In the genomic region with DNA sequence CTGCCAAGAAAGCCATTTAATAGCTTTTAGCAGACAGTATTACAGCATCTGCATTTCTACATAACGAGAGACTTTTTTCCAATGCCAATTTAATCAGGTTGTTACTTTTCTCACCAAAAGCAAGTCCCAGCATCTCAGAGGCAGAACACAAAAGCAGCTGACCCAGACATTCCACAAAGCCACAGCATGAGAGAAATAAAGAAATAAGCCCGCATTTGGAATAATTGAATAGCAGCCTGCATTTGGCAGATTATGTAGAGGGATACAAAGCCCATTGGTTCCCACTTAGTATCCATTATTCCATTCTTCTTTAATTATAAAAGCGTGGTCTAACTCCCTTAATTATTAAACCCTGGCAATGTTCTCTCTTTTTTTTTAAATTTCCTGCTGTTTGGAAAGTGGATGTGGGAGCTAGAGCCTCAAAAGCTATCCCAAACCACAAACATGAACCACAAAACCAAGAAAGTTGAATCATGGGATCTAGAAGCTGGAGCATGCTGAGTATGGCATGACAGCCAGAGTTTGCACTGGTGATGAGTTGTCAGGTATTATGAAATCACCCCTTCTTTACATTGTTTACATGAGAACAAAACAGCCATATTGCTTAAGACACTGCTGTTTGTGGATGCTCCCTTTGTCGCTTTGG, we compare ENCODE assay signal across 29 mouse cellular contexts.
DNase-seq lines count a peak whose midpoint lies in the region; ATAC-seq and TF ChIP-seq lines count a peak whose summit lies in the region.
"Had no signal": no experiment of that assay in that cellular context is flagged by ENCODE, and none has a peak within 500 bp of the region (broad histone marks: within the 10 kb centered on the region; RNA-seq: fewer than 3 reads in every experiment).

No protein-coding gene starts in this region.

- no peak for TF ChIP-seq CTCF in Patski (IDR thresholded peaks at IDR 0.05)

- no peak overlapping the region for H3K9ac ChIP-seq in forebrain, embryonic 11.5 days (ENCODE audit: low read length)
- no peak overlapping the region for H3K9ac ChIP-seq in forebrain, embryonic 14.5 days (ENCODE audit: low read length)
- H3K9ac ChIP-seq: embryonic facial prominence, embryonic 15.5 days; heart, embryonic 15.5 days; hindbrain, embryonic 12.5 days; liver, embryonic 14.5 days; midbrain, embryonic 15.5 days had no signal

- H3K36me3 ChIP-seq in forebrain, embryonic 11.5 days (ENCODE audit: control insufficient read depth, insufficient read depth, low read length), result no peaks in the 10 kb centered on the region
- H3K36me3 ChIP-seq in forebrain, embryonic 10.5 days (replicated peaks), result no peaks in the 10 kb centered on the region
- no peaks in the 10 kb centered on the region for H3K36me3 ChIP-seq in forebrain, embryonic 14.5 days (ENCODE audit: control insufficient read depth, insufficient read depth, low read length)
- H3K36me3 ChIP-seq: embryonic facial prominence, embryonic 15.5 days; heart, embryonic 10.5 days; heart, embryonic 15.5 days; hindbrain, embryonic 12.5 days; midbrain, embryonic 15.5 days had no signal

- no peak overlapping the region for H3K27ac ChIP-seq in forebrain, embryonic 11.5 days (ENCODE audit: low read depth, low read length)
- H3K27ac ChIP-seq in forebrain, embryonic 10.5 days, result no peak overlapping the region
- H3K27ac ChIP-seq in forebrain, embryonic 14.5 days (ENCODE audit: low read depth, low read length), result no peak overlapping the region
- H3K27ac ChIP-seq: embryonic facial prominence, embryonic 15.5 days; heart, embryonic 10.5 days; heart, embryonic 15.5 days; hindbrain, embryonic 12.5 days; kidney, postnatal 0 days; liver, embryonic 14.5 days; midbrain, embryonic 15.5 days; stomach, postnatal 0 days had no signal

- no peaks in the 10 kb centered on the region for H3K9me3 ChIP-seq in forebrain, embryonic 11.5 days (ENCODE audit: control insufficient read depth, low read length)
- H3K9me3 ChIP-seq in forebrain, embryonic 10.5 days, result no peaks in the 10 kb centered on the region
- H3K9me3 ChIP-seq in forebrain, embryonic 14.5 days (replicated peaks; ENCODE audit: control insufficient read depth, low read length), result no peaks in the 10 kb centered on the region
- H3K9me3 ChIP-seq: embryonic facial prominence, embryonic 15.5 days; heart, embryonic 10.5 days; heart, embryonic 15.5 days; hindbrain, embryonic 12.5 days; midbrain, embryonic 15.5 days had no signal

- DNase-seq in forebrain, embryonic 11.5 days (ENCODE audit: low spot score), result no peak
- DNase-seq in forebrain, embryonic 10.5 days (ENCODE audit: extremely low spot score, low spot score), result no peak
- peak; percentile 13 for DNase-seq in 3134 (ENCODE audit: extremely low read depth, insufficient read length, low spot score)
- DNase-seq in Patski (ENCODE audit: low read depth, low spot score), result peak; percentile 44
- peak; percentile 47 for DNase-seq in forebrain, embryonic 14.5 days (ENCODE audit: low spot score)
- DNase-seq in ovary, postnatal 36 days (ENCODE audit: low spot score), result no peak
- no peak for DNase-seq in natural killer cell, adult 2 months (ENCODE audit: low spot score in 2 of 2)
- DNase-seq in spleen, postnatal 14 days (ENCODE audit: low spot score in 2 of 2), result no peak
- DNase-seq: adrenal gland, postnatal 14 days; cerebellum, adult 18-20 months; cerebellum, postnatal 10 days; gastrocnemius, postnatal 25 days; heart, adult 11 months; kidney, adult 8-10 months; liver; lung, adult 2 months; lung, postnatal 14 days; spleen, adult 18-20 months; thymus, adult 2 months; thymus, postnatal 36 days had no signal

- POLR2A ChIA-PET in Patski (lab: Charles Lee), result no interaction called here

- no peak overlapping the region for H3K4me3 ChIP-seq in forebrain, embryonic 11.5 days (ENCODE audit: low read depth, low read length)
- no peak overlapping the region for H3K4me3 ChIP-seq in forebrain, embryonic 10.5 days
- no peak overlapping the region for H3K4me3 ChIP-seq in forebrain, embryonic 14.5 days (ENCODE audit: low read depth, low read length)
- H3K4me3 ChIP-seq: embryonic facial prominence, embryonic 15.5 days; heart, embryonic 10.5 days; heart, embryonic 15.5 days; hindbrain, embryonic 12.5 days; midbrain, embryonic 15.5 days had no signal

- H3K27me3 ChIP-seq in forebrain, embryonic 11.5 days (ENCODE audit: control insufficient read depth, insufficient read depth, low read length), result no peaks in the 10 kb centered on the region
- no peaks in the 10 kb centered on the region for H3K27me3 ChIP-seq in forebrain, embryonic 10.5 days (ENCODE audit: poor library complexity, severe bottlenecking)
- no peaks in the 10 kb centered on the region for H3K27me3 ChIP-seq in Patski
- no peaks in the 10 kb centered on the region for H3K27me3 ChIP-seq in forebrain, embryonic 14.5 days (replicated peaks; ENCODE audit: control insufficient read depth, insufficient read depth, low read length)
- H3K27me3 ChIP-seq: embryonic facial prominence, embryonic 15.5 days; heart, embryonic 15.5 days; hindbrain, embryonic 12.5 days; midbrain, embryonic 15.5 days had no signal

- WGBS in forebrain, embryonic 11.5 days, result 40% methylated on average over 4 of the region's 4 CpGs
- 56% methylated on average over 4 of the region's 4 CpGs for WGBS in forebrain, embryonic 10.5 days
- WGBS in forebrain, embryonic 14.5 days, result 26% methylated on average over 4 of the region's 4 CpGs

- in situ Hi-C loops in Patski (cut with MboI; ENCODE audit: low pct_unique_long_range_greater_than_20kb), result no loop called here

- CTCF ChIA-PET in Patski (lab: Charles Lee), result no interaction called here

- peak; percentile 60 for ATAC-seq in forebrain, embryonic 11.5 days (replicated peaks; ENCODE audit: low FRiP score)
- ATAC-seq in Patski, result peak; percentile 88
- ATAC-seq in forebrain, embryonic 14.5 days, result peak; percentile 65; the same call in 1 of the 2 replicates
- ATAC-seq: intestine, embryonic 16.5 days; midbrain, embryonic 15.5 days had no signal

- H3K4me1 ChIP-seq in forebrain, embryonic 11.5 days (replicated peaks; ENCODE audit: control insufficient read depth, insufficient read depth, low read length), result no peaks in the 10 kb centered on the region
- peaks cover 10% of the 10 kb centered on the region for H3K4me1 ChIP-seq in forebrain, embryonic 10.5 days
- no peaks in the 10 kb centered on the region for H3K4me1 ChIP-seq in forebrain, embryonic 14.5 days (ENCODE audit: control insufficient read depth, insufficient read depth, low read length)
- H3K4me1 ChIP-seq: embryonic facial prominence, embryonic 15.5 days; heart, embryonic 10.5 days; heart, embryonic 15.5 days; hindbrain, embryonic 12.5 days; midbrain, embryonic 15.5 days had no signal

- no peak overlapping the region for H3K4me2 ChIP-seq in forebrain, embryonic 11.5 days (ENCODE audit: low read depth, low read length, severe bottlenecking)
- no peak overlapping the region for H3K4me2 ChIP-seq in forebrain, embryonic 14.5 days (ENCODE audit: low read length)
- H3K4me2 ChIP-seq: embryonic facial prominence, embryonic 15.5 days; heart, embryonic 15.5 days; hindbrain, embryonic 12.5 days; midbrain, embryonic 15.5 days had no signal

Comparison
In these comparisons a context has a peak if more than half of its experiments do, and no peak if none do; other contexts are left out.
1. DNase-seq: peak in 3134 (single experiment), Patski (single experiment) and forebrain, embryonic 14.5 days (single experiment); none in forebrain, embryonic 11.5 days (single experiment), forebrain, embryonic 10.5 days (single experiment), ovary, postnatal 36 days (single experiment), natural killer cell, adult 2 months (0 of 2) and spleen, postnatal 14 days (0 of 2).
2. Peak in every context shown above with its lines, with median percentiles within 50 percentile points of each other: ATAC-seq.